Mouse (Mus musculus): ENCODE measurements around the gene Car5b. TPM values are rescaled to one million over a fixed set of nuclear protein-coding genes. Genes with fewer than 3 reads are reported as not detected.

Car5b gene
- 1.7 and 1.9 TPM in 2 replicates for polyA plus RNA-seq (2015; fragmentation: Nextera tagmentation; extraction: Ambion mirVana)

GRCm38 (mm10) chrX:164027607-164028289 lies at the start of gene Car5b:
TSS of gene Car5b (minus strand) at chrX:164027997.
- Histone ChIP-seq H3K4me1 (no peaks in the 10 kb centered on the region), H3K9me3 (replicated peaks) (no peaks in the 10 kb centered on the region), H3K4me3 (replicated peaks) (peak within 1 kb of the TSS; percentile 43), H3K27ac (no peak within 1 kb of the TSS), H3K9ac (no peak within 1 kb of the TSS), H3K4me2 (peak within 1 kb of the TSS; percentile 62), H3K36me3 (no peaks in the 10 kb centered on the region), H3K27me3 (peaks cover 15% of the 10 kb centered on the region)
- 14% methylated on average over 22 of the region's 22 CpGs for WGBS
- ATAC-seq (replicated peaks; ENCODE audit: low FRiP score), result peak; percentile 100

GRCm38 (mm10) chrX:164076040-164076775 lies 48.4 kb upstream of the Car5b start, which contains the start of gene Siah1b:
TSS of gene Siah1b (minus strand) at chrX:164076493.
- peak within 1 kb of the TSS; percentile 89 for H3K27ac ChIP-seq
- H3K27me3 ChIP-seq, result peaks cover 17% of the 10 kb centered on the region; the same call in 1 of the 2 replicates
- peak within 1 kb of the TSS; percentile 69 for H3K4me2 ChIP-seq
- peak; percentile 99 for ATAC-seq (replicated peaks; ENCODE audit: low FRiP score)
- WGBS, result 25% methylated on average over 54 of the region's 54 CpGs
- no peaks in the 10 kb centered on the region for H3K9me3 ChIP-seq (replicated peaks)
- H3K4me1 ChIP-seq, result no peaks in the 10 kb centered on the region
- H3K36me3 ChIP-seq, result peaks cover 17% of the 10 kb centered on the region; the same call in 1 of the 2 replicates
- H3K9ac ChIP-seq, result peak within 1 kb of the TSS; percentile 48
- peak within 1 kb of the TSS; percentile 67 for H3K4me3 ChIP-seq (replicated peaks)

GRCm38 (mm10) chrX:164068968-164069367 lies 41.2 kb upstream of the Car5b start:
- Histone ChIP-seq H3K9me3 (replicated peaks) (no peaks in the 10 kb centered on the region), H3K4me1 (no peaks in the 10 kb centered on the region), H3K27me3 (no peaks in the 10 kb centered on the region), H3K4me2 (no peak overlapping the region), H3K27ac (no peak overlapping the region), H3K9ac (no peak overlapping the region), H3K36me3 (peaks cover 19% of the 10 kb centered on the region; the same call in 1 of the 2 replicates), H3K4me3 (replicated peaks) (no peak overlapping the region)
- ATAC-seq (replicated peaks; ENCODE audit: low FRiP score), result no peak
- 83% methylated on average over 4 of the region's 4 CpGs for WGBS

- 11% methylated on average over 2 of the region's 2 CpGs for WGBS
- Histone ChIP-seq H3K4me3 (replicated peaks) (no peak overlapping the region), H3K9me3 (replicated peaks) (no peaks in the 10 kb centered on the region), H3K27me3 (0 out of 2 replicates have a peak, but pooled peaks cover 8% of the 10 kb centered on the region), H3K27ac (no peak overlapping the region), H3K9ac (no peak overlapping the region), H3K4me1 (no peaks in the 10 kb centered on the region), H3K4me2 (no peak overlapping the region), H3K36me3 (0 out of 2 replicates have a peak, but pooled peaks cover 2% of the 10 kb centered on the region)
- ATAC-seq (replicated peaks; ENCODE audit: low FRiP score), result peak; percentile 83
Measured at GRCm38 (mm10) chrX:164066185-164066584, 38.4 kb upstream of the Car5b start.

- Histone ChIP-seq H3K27me3 (peaks cover 37% of the 10 kb centered on the region), H3K36me3 (no peaks in the 10 kb centered on the region), H3K9me3 (replicated peaks) (no peaks in the 10 kb centered on the region), H3K4me2 (no peak overlapping the region), H3K9ac (no peak overlapping the region), H3K4me1 (no peaks in the 10 kb centered on the region), H3K4me3 (replicated peaks) (no peak overlapping the region), H3K27ac (no peak overlapping the region)
- no peak for ATAC-seq (replicated peaks; ENCODE audit: low FRiP score)
- 72% methylated on average over 4 of the region's 4 CpGs for WGBS
Measured at GRCm38 (mm10) chrX:164059070-164059469, 31.3 kb upstream of the Car5b start.

GRCm38 (mm10) chrX:164058523-164058922 lies 30.7 kb upstream of the Car5b start:
- Histone ChIP-seq H3K4me3 (replicated peaks) (no peak overlapping the region), H3K27ac (no peak overlapping the region), H3K27me3 (peaks cover 39% of the 10 kb centered on the region), H3K9me3 (replicated peaks) (no peaks in the 10 kb centered on the region), H3K4me1 (no peaks in the 10 kb centered on the region), H3K4me2 (no peak overlapping the region), H3K36me3 (no peaks in the 10 kb centered on the region), H3K9ac (no peak overlapping the region)
- no peak for ATAC-seq (replicated peaks; ENCODE audit: low FRiP score)
- 90% methylated on average over 3 of the region's 3 CpGs for WGBS

GRCm38 (mm10) chrX:164055726-164056125 lies 27.9 kb upstream of the Car5b start:
- Histone ChIP-seq H3K27ac (no peak overlapping the region), H3K9ac (no peak overlapping the region), H3K4me1 (no peaks in the 10 kb centered on the region), H3K36me3 (no peaks in the 10 kb centered on the region), H3K4me2 (no peak overlapping the region), H3K4me3 (replicated peaks) (no peak overlapping the region), H3K27me3 (peaks cover 27% of the 10 kb centered on the region; the same call in 1 of the 2 replicates), H3K9me3 (replicated peaks) (no peaks in the 10 kb centered on the region)
- ATAC-seq (replicated peaks; ENCODE audit: low FRiP score), result no peak
- WGBS, result 88% methylated on average over 4 of the region's 4 CpGs

GRCm38 (mm10) chrX:164046736-164047135 lies 18.9 kb upstream of the Car5b start:
- Histone ChIP-seq H3K4me3 (replicated peaks) (no peak overlapping the region), H3K4me2 (no peak overlapping the region), H3K9me3 (replicated peaks) (no peaks in the 10 kb centered on the region), H3K4me1 (no peaks in the 10 kb centered on the region), H3K27ac (no peak overlapping the region), H3K9ac (no peak overlapping the region), H3K27me3 (peaks cover 22% of the 10 kb centered on the region), H3K36me3 (no peaks in the 10 kb centered on the region)
- 51% methylated on average over 2 of the region's 2 CpGs for WGBS
- no peak for ATAC-seq (replicated peaks; ENCODE audit: low FRiP score)

GRCm38 (mm10) chrX:164042069-164042468 lies 14.3 kb upstream of the Car5b start:
- peaks cover 22% of the 10 kb centered on the region for H3K27me3 ChIP-seq
- 56% methylated on average over 13 of the region's 13 CpGs for WGBS
- ATAC-seq (replicated peaks; ENCODE audit: low FRiP score), result no peak

GRCm38 (mm10) chrX:164038882-164039281 lies 11.1 kb upstream of the Car5b start:
- WGBS, result 57% methylated on average over 2 of the region's 2 CpGs
- no peak overlapping the region for H3K4me2 ChIP-seq
- ATAC-seq (replicated peaks; ENCODE audit: low FRiP score), result no peak
- no peak overlapping the region for H3K9ac ChIP-seq
- no peaks in the 10 kb centered on the region for H3K9me3 ChIP-seq (replicated peaks)
- no peak overlapping the region for H3K27ac ChIP-seq
- peaks cover 14% of the 10 kb centered on the region for H3K27me3 ChIP-seq
- no peak overlapping the region for H3K4me3 ChIP-seq (replicated peaks)
- H3K36me3 ChIP-seq, result no peaks in the 10 kb centered on the region
- no peaks in the 10 kb centered on the region for H3K4me1 ChIP-seq

More at GRCm38 (mm10) chrX:164042069-164042468, 14.3 kb upstream of the Car5b start:
- no peaks in the 10 kb centered on the region for H3K4me1 ChIP-seq
- H3K9ac ChIP-seq, result no peak overlapping the region
- no peak overlapping the region for H3K27ac ChIP-seq
- no peaks in the 10 kb centered on the region for H3K9me3 ChIP-seq (replicated peaks)
- no peaks in the 10 kb centered on the region for H3K36me3 ChIP-seq
- H3K4me3 ChIP-seq (replicated peaks), result no peak overlapping the region
- H3K4me2 ChIP-seq, result no peak overlapping the region

GRCm38 (mm10) chrX:164035931-164036330 lies 8.1 kb upstream of the Car5b start:
- Histone ChIP-seq H3K27me3 (peaks cover 22% of the 10 kb centered on the region), H3K36me3 (no peaks in the 10 kb centered on the region), H3K27ac (no peak overlapping the region), H3K9ac (no peak overlapping the region), H3K4me3 (replicated peaks) (no peak overlapping the region), H3K4me2 (no peak overlapping the region), H3K4me1 (no peaks in the 10 kb centered on the region), H3K9me3 (replicated peaks) (no peaks in the 10 kb centered on the region)
- WGBS, result 82% methylated on average over 7 of the region's 7 CpGs
- ATAC-seq (replicated peaks; ENCODE audit: low FRiP score), result no peak

- WGBS, result 91% methylated on average over 2 of the region's 2 CpGs
- H3K27me3 ChIP-seq, result peaks cover 22% of the 10 kb centered on the region
- H3K27ac ChIP-seq, result no peak overlapping the region
- no peak for ATAC-seq (replicated peaks; ENCODE audit: low FRiP score)
- no peak overlapping the region for H3K4me2 ChIP-seq
- no peaks in the 10 kb centered on the region for H3K9me3 ChIP-seq (replicated peaks)
- no peak overlapping the region for H3K9ac ChIP-seq
- H3K4me3 ChIP-seq (replicated peaks), result no peak overlapping the region
- no peaks in the 10 kb centered on the region for H3K4me1 ChIP-seq
- no peaks in the 10 kb centered on the region for H3K36me3 ChIP-seq
Measured at GRCm38 (mm10) chrX:164035401-164035800, 7.6 kb upstream of the Car5b start.
